Mouse (Mus musculus) kidney, adult 2 months (tissue): ENCODE results near the gene Cdx2.

Experiments used
- CTCF ChIP-seq: fragments of 200-500 bp; conservative IDR thresholded peaks from 2 replicates; pipeline ENCODE4 v1.5.1; 2011; ENCODE audit warnings: low read depth, mild to moderate bottlenecking, control low read depth, low read length, moderate library complexity, mixed read lengths; ENCODE audit not compliant: insufficient read depth, insufficient read length
- POLR2A ChIP-seq: fragments of 200-500 bp; IDR thresholded peaks from one replicate; pipeline ENCODE4 v1.6.1; 2011; ENCODE audit warnings: low read depth, low read length, control low read depth

- no peak for TF ChIP-seq POLR2A
- no peak for TF ChIP-seq CTCF
Observed at GRCm38 (mm10) chr5:147302746-147303400, 4.2 kb downstream of the Cdx2 start.
